8 mouse cellular contexts compared by ENCODE assay signal in the genomic region with DNA sequence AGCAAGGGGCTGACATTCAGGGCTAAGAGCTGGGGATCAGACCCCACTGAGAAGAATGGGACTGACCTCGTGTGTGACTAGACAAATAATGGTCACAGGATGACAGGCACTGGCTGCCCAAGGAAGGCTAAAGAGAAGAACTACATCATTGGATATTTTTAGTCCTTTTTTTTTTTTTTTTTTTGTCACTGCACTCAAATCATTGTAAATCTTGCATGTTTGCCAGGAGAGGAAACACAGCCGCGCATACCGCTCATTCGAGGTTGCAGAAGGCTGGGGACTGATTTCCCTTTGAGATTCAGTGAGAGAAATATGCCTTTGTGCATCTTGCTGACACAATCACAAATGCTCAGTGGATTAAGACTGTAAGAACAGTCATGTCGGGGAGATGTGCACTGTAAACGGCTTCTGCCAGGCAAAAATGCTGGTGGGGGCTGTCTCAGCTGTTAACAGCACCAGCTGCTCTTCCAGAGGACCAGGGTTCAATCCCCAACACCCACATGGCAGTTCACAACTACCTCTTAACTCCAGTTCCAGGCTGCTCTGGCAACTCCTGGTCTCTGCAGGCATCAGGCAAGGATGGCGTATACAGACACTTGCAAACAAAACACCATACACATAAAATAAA. TPM values are rescaled to one million over a fixed set of nuclear protein-coding genes. Genes with fewer than 3 reads are reported as not detected.
DNase-seq lines count a peak whose midpoint lies in the region; ATAC-seq lines count a peak whose summit lies in the region.

No protein-coding gene starts in this region.

- no peak overlapping the region for H3K4me3 ChIP-seq in forebrain, embryonic 14.5 days (ENCODE audit: low read depth, low read length)
- H3K4me3 ChIP-seq in forebrain, embryonic 13.5 days, result no peak overlapping the region
- H3K4me3 ChIP-seq in stomach, embryonic 16.5 days (replicated peaks; ENCODE audit: low read length), result no peak overlapping the region

- H3K27ac ChIP-seq in forebrain, embryonic 14.5 days (ENCODE audit: low read depth, low read length), result no peak overlapping the region
- no peak overlapping the region for H3K27ac ChIP-seq in forebrain, embryonic 13.5 days
- H3K27ac ChIP-seq in stomach, embryonic 16.5 days (ENCODE audit: low read length), result peak overlapping the region; percentile 88

- 44% methylated on average over 8 of the region's 8 CpGs for WGBS in forebrain, embryonic 14.5 days
- 48% methylated on average over 8 of the region's 8 CpGs for WGBS in forebrain, embryonic 13.5 days
- 30% methylated on average over 8 of the region's 8 CpGs for WGBS in stomach, embryonic 16.5 days

- peak; percentile 55 for DNase-seq in forebrain, embryonic 14.5 days (ENCODE audit: low spot score)
- peak; percentile 55 to 73 for DNase-seq in right cerebral cortex, postnatal 10 days (ENCODE audit: low spot score in 2 of 2)
- DNase-seq in right cerebral cortex, postnatal 4 days, result no peak
- peak; percentile 59 for DNase-seq in kidney, adult 9 months
- no peak for DNase-seq in cerebellum, adult 11-12 months

- 0 out of 2 replicates have a peak overlapping the region, but pooled peaks have one; percentile 21 for H3K9ac ChIP-seq in forebrain, embryonic 14.5 days (ENCODE audit: low read length)
- no peak overlapping the region for H3K9ac ChIP-seq in forebrain, embryonic 13.5 days
- H3K9ac ChIP-seq in stomach, embryonic 16.5 days (ENCODE audit: low read length), result no peak overlapping the region

- peaks cover 12% of the 10 kb centered on the region; the same call in 1 of the 2 replicates for H3K27me3 ChIP-seq in forebrain, embryonic 14.5 days (replicated peaks; ENCODE audit: control insufficient read depth, insufficient read depth, low read length)
- H3K27me3 ChIP-seq in forebrain, embryonic 13.5 days, result peaks cover 25% of the 10 kb centered on the region
- no peaks in the 10 kb centered on the region for H3K27me3 ChIP-seq in stomach, embryonic 16.5 days (ENCODE audit: control insufficient read depth, insufficient read depth, low read length)

- H3K36me3 ChIP-seq in forebrain, embryonic 14.5 days (ENCODE audit: control insufficient read depth, insufficient read depth, low read length), result no peaks in the 10 kb centered on the region
- H3K36me3 ChIP-seq in forebrain, embryonic 13.5 days (ENCODE audit: poor library complexity, severe bottlenecking), result no peaks in the 10 kb centered on the region
- no peaks in the 10 kb centered on the region for H3K36me3 ChIP-seq in stomach, embryonic 16.5 days (ENCODE audit: control insufficient read depth, insufficient read depth, low read length)

- no peak for ATAC-seq in forebrain, embryonic 14.5 days
- ATAC-seq in forebrain, embryonic 13.5 days, result no peak
- ATAC-seq in stomach, embryonic 16.5 days (ENCODE audit: insufficient read depth, low FRiP score), result no peak
- ATAC-seq in megakaryocyte progenitor cell, adult 5-6 weeks (replicated peaks; ENCODE audit: poor library complexity), result no peak

- H3K4me1 ChIP-seq in forebrain, embryonic 14.5 days (ENCODE audit: control insufficient read depth, insufficient read depth, low read length), result 0 out of 2 replicates have a peak, but pooled peaks cover 10% of the 10 kb centered on the region
- H3K4me1 ChIP-seq in forebrain, embryonic 13.5 days, result peaks cover 33% of the 10 kb centered on the region
- H3K4me1 ChIP-seq in stomach, embryonic 16.5 days (ENCODE audit: control insufficient read depth, insufficient read depth, low read length), result peaks cover 60% of the 10 kb centered on the region

- no peak overlapping the region for H3K4me2 ChIP-seq in forebrain, embryonic 14.5 days (ENCODE audit: low read length)
- H3K4me2 ChIP-seq in forebrain, embryonic 13.5 days, result no peak overlapping the region
- no peak overlapping the region for H3K4me2 ChIP-seq in stomach, embryonic 16.5 days (ENCODE audit: low read depth, low read length)

- no peaks in the 10 kb centered on the region for H3K9me3 ChIP-seq in forebrain, embryonic 14.5 days (replicated peaks; ENCODE audit: control insufficient read depth, low read length)
- H3K9me3 ChIP-seq in forebrain, embryonic 13.5 days (replicated peaks), result no peaks in the 10 kb centered on the region
- H3K9me3 ChIP-seq in stomach, embryonic 16.5 days (replicated peaks; ENCODE audit: control insufficient read depth, low read length), result no peaks in the 10 kb centered on the region

RNA-seq across cellular contexts. Expression of gene Rassf3, which starts 4.5 kb away (rescaled TPM):
- 4.4 and 4.7 TPM in 2 replicates for polyA plus RNA-seq in forebrain, embryonic 14.5 days (2014; fragmentation: Nextera tagmentation; extraction: Ambion mirVana)
- polyA plus RNA-seq in forebrain, embryonic 13.5 days (2015; fragmentation: Nextera tagmentation; extraction: Ambion mirVana), result 3.5 and 3.7 TPM in 2 replicates
- 21.3 and 22.0 TPM in 2 replicates for polyA plus RNA-seq in stomach, embryonic 16.5 days (2015; fragmentation: Nextera tagmentation; extraction: Ambion mirVana)
- total RNA-seq in megakaryocyte progenitor cell, adult 5-6 weeks (2015), result 23.3 and 24.7 TPM in 2 replicates
- total RNA-seq in megakaryocyte progenitor cell, adult 5-6 weeks (2017), result 18.2 and 20.0 TPM in 2 replicates

Comparison
In these comparisons a context has a peak if more than half of its experiments do, and no peak if none do; other contexts are left out.
1. DNase-seq: peak in forebrain, embryonic 14.5 days (single experiment), right cerebral cortex, postnatal 10 days (2 of 2) and kidney, adult 9 months (single experiment); none in right cerebral cortex, postnatal 4 days (single experiment) and cerebellum, adult 11-12 months (single experiment).